Mouse (Mus musculus) lung, embryonic 14.5 days (tissue): Measurements from ENCODE around the gene Odf3l2. TPM values are rescaled to one million over a fixed set of nuclear protein-coding genes. Genes with fewer than 3 reads are reported as not detected.

Experiments
- ATAC-seq: fragments of 200-750 bp; cut with Nextera tagmentation; 2 replicates; pipeline ENCODE4 v1.8.0; 2017; ENCODE audit warnings: mild to moderate bottlenecking, moderate TSS enrichment, moderate library complexity; ENCODE audit not compliant: insufficient read depth
- DNase-seq: peaks from one replicate; pipeline ENCODE4 v3.0.0-alpha.2; 2015
- H3K27ac ChIP-seq: fragments of 300-500 bp; sonication (generic); 2 replicates; pipeline ENCODE4 v1.5.1; 2014; ENCODE audit warnings: low read depth, mild to moderate bottlenecking, moderate library complexity
- H3K27me3 ChIP-seq: fragments of 300-500 bp; sonication (generic); 2 replicates; pipeline ENCODE4 v1.6.1; 2014; ENCODE audit warnings: low read length, control low read depth; ENCODE audit not compliant: insufficient read depth
- H3K36me3 ChIP-seq: fragments of 300-500 bp; sonication (generic); 2 replicates; pipeline ENCODE4 v1.6.1; 2014; ENCODE audit warnings: control low read depth; ENCODE audit not compliant: insufficient read depth
- H3K4me1 ChIP-seq: fragments of 300-500 bp; sonication (generic); 2 replicates; pipeline ENCODE4 v1.6.1; 2014; ENCODE audit warnings: antibody characterized with exemption, control low read depth; ENCODE audit not compliant: insufficient read depth
- H3K4me2 ChIP-seq: fragments of 300-500 bp; sonication (generic); 2 replicates; pipeline ENCODE4 v1.6.1; 2014; ENCODE audit warnings: mild to moderate bottlenecking
- H3K4me3 ChIP-seq: fragments of 300-500 bp; sonication (generic); 2 replicates; pipeline ENCODE4 v1.5.1; 2014; ENCODE audit warnings: low read depth, low read length
- H3K9ac ChIP-seq: fragments of 300-500 bp; sonication (generic); 2 replicates; pipeline ENCODE4 v1.6.1; 2014
- H3K9me3 ChIP-seq: fragments of 300-500 bp; sonication (generic); 2 replicates; pipeline ENCODE4 v1.6.1; 2016; ENCODE audit warnings: low read depth, low read length, control low read depth
- CTCF ChIP-seq: IDR thresholded peaks from 2 replicates; pipeline ENCODE4 v1.5.1; 2016; ENCODE audit warnings: antibody characterized with exemption, low read depth
- WGBS: fragments of 180-500 bp; shearing (Covaris S2); extraction: QIAGEN DNeasy Blood & Tissue Kit; methylation state at CpG from one replicate; pipeline ENCODE4 v1.1.7; 2014; 5-methylcytosine and 5-hydroxymethylcytosine counted together
- polyA plus RNA-seq: library from polyadenylated mRNA; unstranded; fragments of >200 nt; fragmentation: Nextera tagmentation; extraction: Ambion mirVana; gene quantifications from 2 replicates; pipeline ENCODE4 v1.2.1, GENCODE M21; 2014

The Odf3l2 gene
- polyA plus RNA-seq, 1 experiment from 2014 or later: not detected

GRCm38 (mm10) chr10:79681591-79682245 is 36.2 kb upstream of the Odf3l2 start, which contains the start of gene Cdc34:
Gene Cdc34, plus strand, starts transcription at chr10:79682195.
- DNase-seq (peak; percentile 99), ATAC-seq (peak; percentile 94)
- peak; percentile 15; the same call in 1 of the 2 replicates for TF ChIP-seq CTCF
- H3K4me1 ChIP-seq: peaks cover 7% of the 10 kb centered on the region
- WGBS: under 1% methylated on average over 78 of the region's 84 CpGs
- no peaks in the 10 kb centered on the region for H3K27me3 ChIP-seq
- H3K27ac ChIP-seq: peak within 1 kb of the TSS; percentile 72
- H3K4me3 ChIP-seq: peak within 1 kb of the TSS; percentile 79
- H3K36me3 ChIP-seq: peaks cover 24% of the 10 kb centered on the region
- no peaks in the 10 kb centered on the region for H3K9me3 ChIP-seq
- peak within 1 kb of the TSS; percentile 80 for H3K9ac ChIP-seq
- H3K4me2 ChIP-seq: peak within 1 kb of the TSS; percentile 76

- H3K9me3 ChIP-seq: no peaks in the 10 kb centered on the region
- peak overlapping the region; percentile 79 for H3K4me3 ChIP-seq
- H3K4me2 ChIP-seq: peak overlapping the region; percentile 76
- H3K27me3 ChIP-seq: no peaks in the 10 kb centered on the region
- WGBS: 26% methylated on average over 11 of the region's 11 CpGs
- no peak for TF ChIP-seq CTCF
- H3K36me3 ChIP-seq: peaks cover 15% of the 10 kb centered on the region
- peaks cover 7% of the 10 kb centered on the region for H3K4me1 ChIP-seq
- ATAC-seq (peak; percentile 28; the same call in 1 of the 2 replicates), DNase-seq (no peak)
- peak overlapping the region; percentile 72 for H3K27ac ChIP-seq
- H3K9ac ChIP-seq: peak overlapping the region; percentile 45
Observed at GRCm38 (mm10) chr10:79680606-79681495, 35.3 kb upstream of the Odf3l2 start.

GRCm38 (mm10) chr10:79675346-79676035 is 30.0 kb upstream of the Odf3l2 start:
- H3K4me1 ChIP-seq: peaks cover 4% of the 10 kb centered on the region; the same call in 1 of the 2 replicates
- H3K9ac ChIP-seq: no peak overlapping the region
- H3K4me3 ChIP-seq: no peak overlapping the region
- TF ChIP-seq CTCF: no peak
- H3K27me3 ChIP-seq: no peaks in the 10 kb centered on the region
- H3K4me2 ChIP-seq: no peak overlapping the region
- no peaks in the 10 kb centered on the region for H3K9me3 ChIP-seq
- H3K36me3 ChIP-seq: no peaks in the 10 kb centered on the region
- DNase-seq (no peak), ATAC-seq (no peak)
- WGBS: 45% methylated on average over 44 of the region's 44 CpGs
- H3K27ac ChIP-seq: no peak overlapping the region

- Histone ChIP-seq H3K9ac (no peak overlapping the region), H3K4me2 (no peak overlapping the region), H3K36me3 (no peaks in the 10 kb centered on the region), H3K4me1 (peaks cover 9% of the 10 kb centered on the region), H3K27ac (no peak overlapping the region), H3K27me3 (no peaks in the 10 kb centered on the region), H3K9me3 (no peaks in the 10 kb centered on the region), H3K4me3 (no peak overlapping the region)
- WGBS: 89% methylated on average over 3 of the region's 3 CpGs
- DNase-seq (no peak), ATAC-seq (no peak)
- no peak for TF ChIP-seq CTCF
Observed at GRCm38 (mm10) chr10:79673054-79673453, 27.5 kb upstream of the Odf3l2 start.

GRCm38 (mm10) chr10:79672088-79672455 is 26.5 kb upstream of the Odf3l2 start:
- Histone ChIP-seq H3K36me3 (no peaks in the 10 kb centered on the region), H3K27me3 (no peaks in the 10 kb centered on the region), H3K9me3 (no peaks in the 10 kb centered on the region), H3K27ac (no peak overlapping the region), H3K4me2 (no peak overlapping the region), H3K9ac (no peak overlapping the region), H3K4me3 (no peak overlapping the region), H3K4me1 (peaks cover 9% of the 10 kb centered on the region)
- 49% methylated on average over 3 of the region's 3 CpGs for WGBS
- peak; percentile 45 for TF ChIP-seq CTCF
- DNase-seq (no peak), ATAC-seq (no peak)

GRCm38 (mm10) chr10:79671396-79672087 is 26.0 kb upstream of the Odf3l2 start:
- no peak overlapping the region for H3K4me2 ChIP-seq
- peaks cover 9% of the 10 kb centered on the region for H3K4me1 ChIP-seq
- no peak for TF ChIP-seq CTCF
- H3K36me3 ChIP-seq: no peaks in the 10 kb centered on the region
- H3K27me3 ChIP-seq: no peaks in the 10 kb centered on the region
- no peak overlapping the region for H3K9ac ChIP-seq
- DNase-seq: no peak
- no peak overlapping the region for H3K27ac ChIP-seq
- no peak for ATAC-seq
- H3K9me3 ChIP-seq: no peaks in the 10 kb centered on the region
- H3K4me3 ChIP-seq: no peak overlapping the region
- 61% methylated on average over 6 of the region's 6 CpGs for WGBS
